Mouse (Mus musculus) liver (tissue): ENCODE measurements at regions not wholly inside any gene's neighbourhood (a gene's known extent, or its start where the extent isn't known, plus 50 kb on each side); places are given as distances from the start of the nearest gene placed in this dataset.

Source experiments
- DNase-seq: peaks from one replicate; pipeline ENCODE4 v3.0.0-alpha.2; 2020; ENCODE audit warnings: mixed read lengths

DNA sequence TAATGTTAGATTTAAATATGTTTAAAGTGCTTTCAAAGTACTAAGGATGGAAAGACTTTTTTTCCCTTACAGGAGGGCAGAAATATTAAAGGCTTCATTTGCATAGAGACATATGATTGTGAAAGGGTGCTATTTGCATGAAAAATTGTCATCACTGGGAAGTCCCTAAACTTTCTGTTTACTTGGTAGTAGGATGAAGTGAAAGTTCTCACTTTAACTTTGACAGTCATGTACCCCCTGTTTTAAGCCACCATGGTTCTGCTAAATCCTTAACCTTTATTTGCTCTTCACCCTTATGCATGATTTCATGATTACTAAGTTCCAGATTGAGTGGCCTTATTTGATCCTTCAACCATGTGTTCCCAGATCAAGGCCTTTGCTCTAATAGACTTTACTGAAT lies 132.6 kb upstream of the Egfl6 start:
- no peak for DNase-seq

DNA sequence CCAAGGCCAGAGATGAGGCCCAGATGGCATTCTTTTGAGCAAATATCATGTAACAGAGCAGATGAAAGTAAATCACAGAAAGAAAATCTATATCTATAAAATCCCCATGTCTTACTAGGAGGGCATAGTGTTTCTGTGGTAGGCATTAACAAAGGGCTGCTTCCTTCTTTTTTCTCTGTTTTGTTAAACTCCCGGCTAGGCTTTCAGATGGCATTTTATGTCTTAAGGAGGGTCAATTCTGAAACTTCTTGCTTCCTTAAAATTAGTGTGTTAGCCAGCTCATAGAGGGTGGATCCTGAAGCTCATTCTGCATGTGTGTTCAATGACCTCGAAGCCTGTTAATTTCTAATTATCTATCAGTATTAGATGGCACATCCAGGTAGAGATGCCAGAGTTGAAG lies 123.8 kb upstream of the Egfl6 start:
- no peak for DNase-seq

DNA sequence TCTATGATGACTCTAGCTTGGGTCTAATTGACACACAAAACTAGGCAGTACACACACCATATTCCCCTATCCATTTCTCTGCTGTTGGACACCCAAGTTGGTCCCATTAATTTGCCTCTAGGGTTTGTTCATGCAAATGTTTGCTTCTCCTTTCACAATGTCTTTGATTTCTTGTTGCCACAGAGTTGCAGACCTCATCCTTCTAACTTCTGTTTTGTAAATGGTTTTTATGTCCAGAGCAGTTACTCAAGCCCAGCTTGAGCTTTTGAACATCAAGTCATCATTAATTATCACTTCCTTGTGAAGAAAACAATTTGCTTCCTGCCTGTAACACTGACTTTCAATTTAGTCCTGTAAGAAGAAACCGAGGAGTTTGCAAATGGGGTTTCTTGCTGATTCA lies 122.6 kb upstream of the Egfl6 start:
- no peak for DNase-seq

DNA sequence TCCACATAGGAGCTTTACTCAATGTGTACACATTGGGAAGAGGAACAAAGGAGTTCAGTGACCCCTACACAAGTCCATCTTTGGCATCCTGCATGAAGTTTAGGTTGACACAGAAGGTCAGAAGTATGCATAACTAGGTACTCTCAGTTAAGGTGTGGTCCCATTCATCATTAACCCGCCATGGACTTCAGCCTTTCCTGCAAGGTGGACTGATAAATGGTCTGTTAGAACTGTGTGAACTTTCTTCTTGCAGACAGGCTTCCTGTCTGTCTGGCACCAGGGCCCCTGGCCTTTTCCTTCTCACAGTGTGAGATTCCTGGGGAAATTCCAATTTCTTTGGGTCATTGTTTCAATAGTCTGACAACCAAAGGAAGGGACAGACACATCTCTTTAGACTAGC lies 121.5 kb upstream of the Egfl6 start:
- no peak for DNase-seq

DNA sequence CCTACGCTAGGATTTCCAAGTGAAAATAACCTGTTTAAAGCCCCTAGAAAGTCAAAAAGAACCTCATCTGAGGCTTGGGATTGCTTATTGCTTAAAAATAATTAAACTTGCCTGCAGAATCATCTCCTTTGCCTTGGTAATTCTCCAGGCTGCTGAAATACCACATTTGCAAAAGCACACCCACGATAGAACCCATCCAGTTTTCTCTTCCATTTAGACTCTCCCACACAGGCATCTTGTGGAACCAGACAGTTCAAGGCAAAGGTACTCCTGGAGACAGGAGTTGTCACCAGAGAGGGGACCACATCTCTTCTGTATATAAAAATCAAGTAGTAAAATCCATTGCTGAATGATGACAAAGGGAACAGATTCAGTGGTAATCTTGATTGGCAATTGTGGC lies 118.8 kb upstream of the Egfl6 start:
- no peak for DNase-seq

DNA sequence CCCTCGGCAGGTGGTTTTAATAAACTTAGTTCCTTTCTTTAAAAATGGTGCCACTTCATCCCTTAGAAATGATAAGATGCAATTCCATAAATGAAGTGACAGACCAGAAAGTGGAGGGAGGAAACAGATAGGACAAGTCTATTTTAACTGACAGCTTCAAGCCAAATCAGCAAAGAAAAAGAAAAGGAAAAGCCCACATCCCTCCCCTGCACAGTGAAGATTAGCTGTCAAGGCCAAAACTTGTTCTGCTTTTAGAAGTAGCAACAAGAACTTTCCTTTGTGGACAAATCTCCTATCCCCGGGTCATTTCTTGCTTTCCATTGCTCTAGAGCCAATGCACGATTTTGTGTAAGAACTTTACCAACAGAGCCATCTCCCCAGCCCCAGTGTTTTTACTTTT lies 108.7 kb upstream of the Egfl6 start:
- no peak for DNase-seq

DNA sequence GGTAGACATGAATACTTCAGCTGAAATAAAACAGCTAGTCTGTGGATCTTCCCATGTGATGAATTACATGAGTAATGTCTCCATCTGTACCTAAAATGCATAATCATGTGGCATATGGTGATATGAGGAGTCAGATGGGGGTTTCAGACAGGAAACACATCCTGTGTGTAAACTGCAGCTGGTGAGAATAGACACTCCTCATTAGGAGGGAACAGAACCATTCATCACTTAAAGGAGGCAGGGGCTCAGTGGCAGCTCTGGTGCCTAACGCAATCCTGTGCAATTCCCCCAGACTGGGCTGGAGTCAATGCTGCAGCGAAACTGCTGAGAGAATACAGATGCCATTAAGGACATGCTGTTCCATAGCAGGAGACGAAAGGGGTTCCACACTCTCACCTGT lies 103.3 kb upstream of the Egfl6 start:
- no peak for DNase-seq

DNA sequence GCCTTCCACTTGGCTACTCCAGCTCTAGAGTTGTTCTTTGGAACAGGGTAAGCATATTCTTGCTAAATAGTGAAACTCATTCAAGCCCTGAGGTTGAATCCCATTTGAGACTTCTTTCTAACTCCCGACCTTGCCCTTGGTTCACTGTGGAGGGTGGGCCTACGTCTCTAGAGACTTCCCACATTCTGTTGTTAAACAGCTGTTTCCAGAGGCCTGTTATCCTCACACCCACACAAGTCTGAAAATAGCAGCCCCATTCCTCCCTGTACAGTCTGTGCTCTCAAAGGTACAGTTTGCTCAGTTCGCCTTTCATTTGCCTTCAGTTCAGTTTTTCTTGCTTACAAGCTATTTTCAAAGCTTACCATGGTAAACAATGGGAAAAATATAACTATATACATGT lies 87.9 kb upstream of the Egfl6 start:
- DNase-seq: no peak

DNA sequence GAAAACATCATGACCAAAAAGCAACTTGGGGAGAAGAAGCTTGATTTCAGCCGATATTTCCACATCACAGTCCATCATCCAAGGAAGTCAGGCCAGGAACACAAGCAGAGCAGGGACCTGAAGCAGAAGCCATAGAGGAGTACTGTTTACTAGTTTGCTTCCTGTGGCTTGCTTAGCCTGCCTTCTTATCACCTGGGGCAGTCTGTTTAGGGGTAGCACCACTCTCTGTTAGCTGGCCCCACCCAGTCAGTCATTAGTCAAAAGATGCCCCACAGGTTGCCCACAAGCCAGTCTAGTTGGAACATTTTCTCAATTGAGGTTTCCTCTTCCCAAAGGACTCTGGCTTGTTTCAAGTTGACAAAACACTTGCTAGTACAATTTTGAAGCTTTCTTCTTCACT lies 87.1 kb upstream of the Egfl6 start:
- no peak for DNase-seq

DNA sequence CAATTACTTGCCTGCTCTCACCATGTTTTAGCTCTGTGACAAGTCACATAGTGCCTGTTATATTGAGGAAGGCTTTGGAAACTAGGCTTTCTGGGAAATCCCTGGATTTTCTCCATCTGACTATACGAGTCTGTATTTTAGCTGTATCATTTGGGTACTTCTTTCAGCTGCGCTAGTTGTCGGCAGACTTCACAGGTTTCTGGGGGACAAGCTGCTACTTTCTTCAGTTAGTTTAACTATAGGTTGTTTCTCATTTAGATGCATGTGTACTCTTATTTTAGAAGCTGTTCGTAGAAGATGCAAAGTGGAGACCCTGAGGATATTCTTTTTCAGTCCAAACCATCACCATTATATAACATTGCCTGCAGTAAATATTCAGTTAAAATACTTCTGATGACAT lies 86.3 kb upstream of the Egfl6 start:
- DNase-seq: no peak

DNA sequence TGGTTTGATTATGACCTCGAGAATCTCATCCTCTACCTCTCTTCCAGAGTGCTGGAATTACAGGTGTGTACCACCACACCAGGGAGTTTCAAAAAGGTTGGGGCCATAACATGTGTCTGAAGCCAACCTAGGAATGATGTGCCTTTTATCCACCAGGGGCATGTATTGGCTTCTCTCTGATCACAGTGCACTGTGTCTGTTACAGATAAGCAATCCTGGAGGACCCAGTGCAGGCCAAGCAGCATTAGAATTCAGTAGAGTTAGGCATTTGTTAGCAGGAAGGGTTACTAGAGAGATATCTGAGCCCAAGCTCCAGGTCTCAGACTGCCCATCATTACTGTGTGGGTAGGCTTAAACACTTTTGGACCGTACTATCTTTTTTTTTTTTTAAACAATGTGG lies 80.8 kb upstream of the Egfl6 start:
- DNase-seq: no peak

DNA sequence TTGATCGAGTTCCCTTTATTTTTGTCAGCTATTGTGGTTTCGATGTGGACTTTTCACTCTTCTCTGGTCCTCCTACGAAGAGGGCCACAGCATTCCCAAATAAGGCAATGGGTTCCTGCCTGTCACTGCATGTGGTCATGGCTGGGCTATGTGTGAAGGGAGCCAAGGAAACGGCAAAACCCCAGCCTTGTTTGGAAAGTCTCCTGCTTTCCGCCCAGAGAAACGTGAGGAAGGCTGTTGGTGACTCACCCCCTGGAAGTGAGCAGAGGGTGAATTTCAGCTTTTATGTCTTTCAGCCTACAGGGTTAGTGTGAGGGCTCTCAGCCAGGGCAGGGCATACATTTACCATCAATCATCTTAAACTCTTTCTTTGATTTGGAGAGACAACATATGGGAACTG lies 76.3 kb upstream of the Egfl6 start:
- peak; percentile 13 for DNase-seq

DNA sequence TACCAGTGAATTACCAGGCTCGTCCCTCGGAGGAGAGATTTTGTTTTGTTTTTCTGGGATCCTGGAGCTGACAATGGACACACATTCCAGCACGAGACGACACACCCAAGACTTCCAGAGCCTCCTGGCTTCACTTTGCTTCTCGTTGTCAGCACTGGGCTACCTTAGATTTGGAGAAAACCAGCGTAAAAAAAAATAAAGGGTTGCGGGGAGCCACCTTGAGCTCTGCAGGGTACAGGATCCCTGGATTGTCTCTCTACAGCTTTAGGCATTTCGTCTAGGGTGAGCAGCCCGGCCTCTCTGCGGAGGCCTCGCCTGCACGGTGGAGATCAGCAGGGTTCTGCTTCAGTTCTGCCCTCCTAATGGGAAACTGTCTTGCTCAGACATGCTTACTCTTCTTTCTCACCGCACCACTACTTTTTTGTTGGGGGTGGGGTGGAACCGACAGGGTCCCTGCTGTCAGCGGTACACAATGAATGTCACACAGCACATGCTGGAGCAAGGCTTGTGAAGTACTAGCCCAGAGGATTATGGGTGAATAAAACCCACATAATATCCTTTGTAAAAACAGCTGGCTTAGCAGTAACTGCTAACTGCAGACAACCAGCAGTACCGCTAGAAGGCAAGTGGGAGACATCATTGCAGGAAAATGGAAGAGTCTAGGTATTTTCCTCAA lies 75.7 kb upstream of the Egfl6 start:
- peak; percentile 5 for DNase-seq

DNA sequence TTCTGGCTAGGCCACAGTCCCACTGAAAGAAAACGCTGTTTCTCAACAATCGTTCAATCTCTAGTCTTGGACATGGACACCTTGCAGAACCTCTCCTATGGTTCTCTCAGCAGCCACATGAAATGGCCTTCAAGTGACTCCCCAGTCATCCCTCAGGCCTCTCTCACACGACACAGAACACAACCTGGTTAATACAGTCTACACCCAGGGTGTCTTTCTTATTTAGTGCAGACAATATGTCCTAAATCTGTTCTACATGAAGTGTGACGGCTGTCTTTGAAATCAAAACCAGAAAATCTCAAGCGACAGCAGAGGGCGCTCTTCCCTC lies 75.2 kb upstream of the Egfl6 start:
- DNase-seq: peak; percentile 62

DNA sequence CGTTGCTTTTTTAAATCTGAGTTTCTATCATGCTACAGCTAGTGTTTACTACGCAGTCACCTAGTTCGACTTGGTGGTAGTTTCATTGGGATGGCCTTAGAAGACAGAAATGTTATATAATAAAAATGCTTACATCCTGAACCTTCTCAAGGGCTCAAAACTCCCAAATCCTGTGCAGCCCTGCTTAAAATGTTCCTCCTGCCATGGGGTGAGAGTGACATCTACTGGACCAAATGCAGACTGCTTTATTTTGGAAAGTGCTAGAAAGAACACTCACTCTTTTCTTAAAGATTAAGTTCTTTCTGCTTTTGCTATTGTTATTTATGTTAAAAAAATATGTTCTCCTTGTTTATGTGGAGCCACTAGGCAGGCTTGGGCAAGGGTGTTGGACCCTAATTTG lies 66.9 kb upstream of the Egfl6 start:
- DNase-seq: no peak

DNA sequence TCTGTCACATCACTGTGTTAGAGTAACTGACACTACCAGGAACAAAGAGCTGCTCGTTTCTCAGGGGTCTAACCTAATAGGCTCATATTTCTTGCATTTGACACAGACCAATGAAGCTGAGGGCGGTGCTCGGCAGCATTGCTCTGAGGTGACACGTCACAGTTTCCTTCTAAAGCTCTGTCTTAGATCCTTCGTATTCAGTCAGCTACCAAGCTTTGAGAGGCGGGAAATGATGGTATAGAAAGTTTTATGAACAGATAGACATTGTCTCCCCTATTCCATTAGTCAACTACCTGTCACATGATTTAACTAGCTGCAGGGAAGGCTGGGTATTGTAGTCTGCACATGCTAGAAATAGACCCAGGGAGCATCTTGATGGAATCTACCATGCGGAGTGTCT lies 60.2 kb upstream of the Egfl6 start:
- DNase-seq: no peak

DNA sequence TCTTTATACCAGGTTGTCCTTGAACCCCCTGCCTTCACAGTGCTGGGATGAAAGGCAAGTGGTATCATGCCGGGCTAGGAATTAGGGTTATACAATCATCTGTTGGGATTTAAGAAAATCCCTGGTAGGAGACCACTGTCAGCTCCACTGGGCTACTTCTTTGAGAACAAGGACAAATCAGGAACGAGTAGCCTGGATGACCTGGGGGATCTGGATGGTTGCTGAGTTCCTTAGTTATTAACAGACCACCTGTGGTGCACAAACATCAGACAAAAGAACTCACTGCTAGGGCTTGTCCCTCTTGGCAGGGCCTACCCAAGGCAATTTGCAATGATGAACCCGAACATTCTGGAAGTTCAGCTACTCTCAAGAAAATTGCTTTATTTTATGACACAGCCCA lies 55.7 kb upstream of the Egfl6 start:
- no peak for DNase-seq

DNA sequence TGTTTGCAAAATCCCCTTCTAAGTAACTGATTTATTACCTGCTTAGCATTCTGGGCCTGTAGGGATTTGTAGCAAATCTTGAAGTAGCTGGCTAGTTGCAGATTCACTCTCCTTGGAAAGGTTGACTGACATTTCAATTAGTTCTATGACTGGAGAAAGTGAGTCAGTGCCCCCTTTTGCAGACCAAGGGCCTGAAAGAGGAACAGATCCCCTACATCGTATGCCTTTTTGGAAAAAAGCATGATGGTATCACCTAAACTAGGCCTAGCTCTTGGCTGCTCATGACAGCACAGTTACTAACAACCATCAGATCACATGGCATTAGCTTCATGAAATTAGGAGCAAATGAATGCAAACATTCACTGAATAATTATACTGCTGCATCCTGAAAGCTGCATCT lies 54.7 kb upstream of the Egfl6 start:
- DNase-seq: no peak
